Mouse (Mus musculus) G1E (cell line): ENCODE measurements around the gene Cyp2c66. TPM values are rescaled to one million over a fixed set of nuclear protein-coding genes. Genes with fewer than 3 reads are reported as not detected.
"Not testable (repeated sequence)": the region's sequence is repeated elsewhere in the genome, so short reads cannot be mapped to it uniquely, and the experiment has no call there.

ENCODE experiments used
- ATAC-seq: 2 replicates; pipeline ENCODE4 v1.8.0; 2016; ENCODE audit warnings: mild to moderate bottlenecking; ENCODE audit not compliant: insufficient number of reproducible peaks, poor library complexity, low FRiP score, severe bottlenecking; ENCODE audit errors: extremely low read depth
- DNase-seq: peaks from one replicate; pipeline ENCODE4 v3.0.0; 2012; ENCODE audit warnings: low spot score
- H3K27me3 ChIP-seq: 2 replicates; pipeline ENCODE4 v1.6.1; 2012; ENCODE audit warnings: mild to moderate bottlenecking, low read length, inconsistent platforms; ENCODE audit not compliant: insufficient read depth
- H3K36me3 ChIP-seq: replicated peaks from 2 replicates; pipeline ENCODE3; 2012; ENCODE audit warnings: mild to moderate bottlenecking, inconsistent platforms
- H3K4me1 ChIP-seq: 2 replicates; pipeline ENCODE4 v1.6.1; 2012; ENCODE audit warnings: low read depth, low read length, inconsistent platforms, mixed read lengths; ENCODE audit not compliant: insufficient read depth
- H3K4me3 ChIP-seq: 2 replicates; pipeline ENCODE4 v1.5.1; 2012; ENCODE audit warnings: low read depth, mild to moderate bottlenecking, inconsistent platforms, low read length, moderate library complexity, mixed read lengths
- H3K9me3 ChIP-seq: replicated peaks from 2 replicates; pipeline ENCODE4 v1.6.1; 2012; ENCODE audit warnings: inconsistent platforms
- CTCF ChIP-seq: IDR thresholded peaks from 2 replicates; pipeline ENCODE4 v1.5.1; 2012; ENCODE audit warnings: low read depth, low read length, inconsistent platforms, mixed read lengths
- GATA1 ChIP-seq: IDR thresholded peaks from 2 replicates; pipeline ENCODE4 v1.6.1; 2012; ENCODE audit warnings: borderline replicate concordance, low read length, inconsistent platforms, mixed read lengths
- GATA2 ChIP-seq: IDR thresholded peaks from 2 replicates; pipeline ENCODE4 v1.6.1; 2012; ENCODE audit warnings: low read depth, low read length, inconsistent platforms, borderline replicate concordance
- POLR2AphosphoS5 ChIP-seq: IDR thresholded peaks from 2 replicates; pipeline ENCODE4 v1.6.1; 2012; ENCODE audit warnings: low read depth, low read length, inconsistent platforms; ENCODE audit not compliant: insufficient replicate concordance
- TAL1 ChIP-seq: conservative IDR thresholded peaks from 2 replicates; pipeline ENCODE4 v1.6.1; 2012; ENCODE audit warnings: low read depth, low read length, inconsistent platforms, mixed read lengths
- polyA plus RNA-seq: library from polyadenylated mRNA; stranded (reverse); fragments of >175 nt; gene quantifications from 2 replicates; pipeline ENCODE4 v1.2.3, GENCODE M21; 2012
- total RNA-seq, 2 experiments: library from RNA; stranded (forward) in 1 of 2; stranded (reverse) in 1 of 2; fragments of 200-1000 nt in 1 of 2; fragments of >200 nt in 1 of 2; fragmentation: Nextera tagmentation in 1 of 2; gene quantifications; 2 replicates each; pipeline ENCODE4 v1.2.3; 2014 to 2017

Gene Cyp2c66
- not detected in 2 replicates for total RNA-seq (2014; fragmentation: Nextera tagmentation)
- total RNA-seq (2017), result 0.05 TPM in 1 of 2 replicates, not detected in the other
- polyA plus RNA-seq, result not detected in 2 replicates

- no peaks in the 10 kb centered on the region for H3K4me1 ChIP-seq
- DNase-seq (no peak), ATAC-seq (no peak)
- no peak within 1 kb of the TSS for H3K4me3 ChIP-seq
- H3K27me3 ChIP-seq, result no peaks in the 10 kb centered on the region
- H3K9me3 ChIP-seq, result no peaks in the 10 kb centered on the region
- TF ChIP-seq GATA2, result no peak
- no peak for TF ChIP-seq CTCF
- no peak for TF ChIP-seq POLR2AphosphoS5
- TF ChIP-seq GATA1, result no peak
- TF ChIP-seq TAL1, result no peak
- H3K36me3 ChIP-seq, result no peaks in the 10 kb centered on the region
These were observed at the start of gene Cyp2c66 for GRCm38 (mm10) chr19:39113644-39114043. Cyp2c66 (plus strand) TSS chr19:39113898.

- DNase-seq, H3K36me3 ChIP-seq, ATAC-seq, H3K9me3 ChIP-seq, H3K4me1 ChIP-seq, H3K4me3 ChIP-seq, H3K27me3 ChIP-seq: not testable (repeated sequence)
These were observed 14.9 kb upstream of the Cyp2c66 start for GRCm38 (mm10) chr19:39098779-39099178.

- not testable (repeated sequence) for DNase-seq, H3K36me3 ChIP-seq, H3K27me3 ChIP-seq, H3K9me3 ChIP-seq, ATAC-seq, H3K4me3 ChIP-seq, H3K4me1 ChIP-seq
These were observed 43.1 kb downstream of the Cyp2c66 start for GRCm38 (mm10) chr19:39156836-39157235.

Other genes with a start within 250 kb of the Cyp2c66 start
- gene Hells, start 183.0 kb upstream of the Cyp2c66 start, total RNA-seq (2014; fragmentation: Nextera tagmentation), result 285 and 333 TPM in 2 replicates
- gene Hells, start 183.0 kb upstream of the Cyp2c66 start, total RNA-seq (2017), result 111 and 137 TPM in 2 replicates
- gene Hells, start 183.0 kb upstream of the Cyp2c66 start, polyA plus RNA-seq, result 14.1 and 17.4 TPM in 2 replicates
- 35.5 and 41.6 TPM in 2 replicates for gene Cyp2c55, start 106.9 kb upstream of the Cyp2c66 start, total RNA-seq (2014; fragmentation: Nextera tagmentation)
- gene Cyp2c55, start 106.9 kb upstream of the Cyp2c66 start, total RNA-seq (2017), result 2.0 and 2.4 TPM in 2 replicates
- gene Cyp2c55, start 106.9 kb upstream of the Cyp2c66 start, polyA plus RNA-seq, result 0.28 and 0.37 TPM in 2 replicates
- not detected in 2 replicates for gene Cyp2c65, start 52.9 kb upstream of the Cyp2c66 start, total RNA-seq (2014; fragmentation: Nextera tagmentation)
- 0.12 TPM in 1 of 2 replicates, not detected in the other for gene Cyp2c65, start 52.9 kb upstream of the Cyp2c66 start, total RNA-seq (2017)
- gene Cyp2c65, start 52.9 kb upstream of the Cyp2c66 start, polyA plus RNA-seq, result not detected in 2 replicates
- not detected in 2 replicates for gene Cyp2c29, start 155.5 kb downstream of the Cyp2c66 start, total RNA-seq (2014; fragmentation: Nextera tagmentation)
- gene Cyp2c29, start 155.5 kb downstream of the Cyp2c66 start, total RNA-seq (2017), result 0.05 TPM in 1 of 2 replicates, not detected in the other
- not detected in 2 replicates for gene Cyp2c29, start 155.5 kb downstream of the Cyp2c66 start, polyA plus RNA-seq